Mouse (Mus musculus): ENCODE data around the gene Pcdh9.

- TF ChIP-seq CTCF (conservative IDR thresholded peaks at IDR 0.05; ENCODE audit: insufficient read depth, insufficient read length, low read depth, low read length), result no peak
- no peak for TF ChIP-seq POLR2A (IDR thresholded peaks at IDR 0.05; ENCODE audit: low read depth, low read length)
Measured at GRCm38 (mm10) chr14:93534928-93535327, 355.6 kb downstream of the Pcdh9 start.
